Mouse (Mus musculus): ENCODE data around the gene Zswim1.
A peak's percentile ranks its signal among the peaks of the same experiment; 100 is the strongest.
"Not testable (repeated sequence)": the region's sequence is repeated elsewhere in the genome, so short reads cannot be mapped to it uniquely, and the experiment has no call there.

Gene Zswim1

DNA sequence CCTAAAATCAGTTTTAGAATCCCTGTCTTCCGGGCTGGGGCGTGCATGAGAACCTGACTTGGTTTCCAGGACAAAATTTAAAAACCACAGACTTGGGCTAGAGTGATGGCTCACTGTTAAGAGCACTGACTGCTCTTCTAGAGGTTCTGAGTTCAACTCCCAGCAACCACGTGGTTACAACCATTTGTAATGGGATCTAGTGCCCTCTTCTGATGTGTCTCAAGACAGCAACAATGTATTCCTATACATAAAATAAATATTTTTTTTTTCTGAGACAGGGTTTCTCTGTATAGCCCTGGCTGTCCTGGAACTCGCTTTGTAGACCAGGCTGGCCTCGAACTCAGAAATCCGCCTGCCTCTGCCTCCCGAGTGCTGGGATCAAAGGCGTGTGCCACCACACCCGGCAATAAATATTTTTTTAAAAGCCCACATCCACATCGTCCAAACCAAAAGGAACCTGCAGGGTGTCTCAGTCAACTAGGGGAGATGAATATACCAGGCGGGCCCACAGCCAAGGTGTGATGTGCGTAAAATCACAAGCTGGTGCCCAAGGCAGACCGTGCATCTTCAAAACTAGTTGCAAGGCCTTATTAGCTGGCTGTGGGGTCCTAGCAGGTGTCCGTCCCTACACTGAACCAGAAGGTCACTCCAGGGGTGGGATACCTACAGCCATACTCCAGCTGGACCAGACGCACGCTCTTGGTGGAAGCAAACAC is 9.7 kb downstream of the Zswim1 start:
- DNase-seq = peak; percentile 84

GRCm38 (mm10) chr2:164832748-164833301 is 10.3 kb downstream of the Zswim1 start, which contains the start of gene Ctsa:
TSS of gene Ctsa (plus strand) at chr2:164832873.
- peak; percentile 98 for DNase-seq

DNA sequence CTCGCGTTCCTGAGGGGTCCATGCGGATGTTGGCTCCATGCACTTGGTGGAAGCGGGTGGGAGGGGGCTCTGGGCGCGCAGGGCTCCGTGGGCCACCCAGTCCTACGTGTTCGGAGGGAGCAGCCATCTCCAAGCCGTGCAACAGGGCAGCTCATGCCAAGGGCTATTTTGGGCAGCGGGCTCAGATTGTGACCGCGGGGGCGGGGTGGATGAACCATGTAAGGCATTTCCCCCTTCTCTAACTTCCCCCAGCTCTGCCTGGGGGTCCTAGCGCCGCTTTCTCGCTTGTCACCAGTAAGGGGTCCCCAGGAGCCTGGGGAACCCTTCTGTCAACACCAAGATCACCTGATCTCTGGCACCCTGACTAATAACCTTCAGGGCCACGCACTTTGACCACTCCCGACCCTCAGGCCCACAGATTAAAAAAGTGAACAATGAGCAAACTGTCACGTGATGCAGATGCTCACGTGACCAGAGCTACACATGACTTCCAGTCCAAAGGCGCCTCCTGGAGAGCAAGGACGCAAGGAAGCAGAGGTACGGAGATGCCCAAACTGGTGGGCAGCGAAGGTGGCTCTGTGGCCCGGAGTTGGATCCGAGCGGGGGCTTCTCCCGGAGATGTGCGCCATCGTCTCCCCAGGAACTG is 11.0 kb downstream of the Zswim1 start, which contains the start of gene Neurl2:
Gene Neurl2, minus strand, starts transcription at position 143 of the 646 bp plus-strand sequence.
- DNase-seq = peak; percentile 99

DNA sequence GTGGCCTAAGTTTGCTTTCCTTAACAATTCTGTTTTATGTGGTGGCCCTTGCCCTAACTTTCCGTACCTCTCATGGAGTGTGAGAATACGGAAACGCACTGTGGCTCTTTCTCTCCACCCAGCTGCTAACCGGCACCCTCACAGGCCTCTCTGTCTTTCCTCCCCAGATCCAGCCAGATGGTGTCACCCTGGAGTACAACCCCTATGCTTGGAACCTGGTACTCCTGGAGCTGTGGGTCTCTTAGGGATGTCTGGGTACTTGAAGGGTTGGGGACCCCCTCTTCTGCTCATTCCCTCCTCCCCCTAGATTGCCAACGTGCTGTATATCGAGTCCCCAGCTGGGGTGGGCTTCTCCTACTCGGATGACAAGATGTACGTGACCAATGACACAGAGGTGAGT is 12.0 kb downstream of the Zswim1 start:
- peak; percentile 95 for DNase-seq

- peak; percentile 91 for DNase-seq
Measured at GRCm38 (mm10) chr2:164835164-164835563, 12.7 kb downstream of the Zswim1 start.

- no peak for DNase-seq
Measured at GRCm38 (mm10) chr2:164845782-164846181, 23.3 kb downstream of the Zswim1 start.

DNA sequence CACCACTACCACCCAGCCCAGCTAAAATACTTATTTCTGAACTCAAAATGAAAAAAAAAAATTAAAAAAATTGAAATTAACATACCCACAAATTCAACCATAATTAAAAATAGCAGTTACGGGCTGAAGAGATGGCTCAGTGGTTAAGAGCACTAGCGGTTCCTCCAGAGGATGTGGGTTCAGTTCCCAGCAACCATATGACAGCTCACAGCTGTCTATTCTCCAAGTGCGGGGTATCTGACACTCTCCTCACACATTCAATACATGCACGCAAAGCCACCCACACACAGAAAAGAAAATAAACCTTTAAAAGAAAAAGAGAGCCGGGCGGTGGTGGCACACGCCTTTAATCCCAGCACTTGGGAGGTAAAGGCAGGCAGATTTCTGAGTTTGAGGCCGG is 27.6 kb downstream of the Zswim1 start:
- DNase-seq = no peak

DNA sequence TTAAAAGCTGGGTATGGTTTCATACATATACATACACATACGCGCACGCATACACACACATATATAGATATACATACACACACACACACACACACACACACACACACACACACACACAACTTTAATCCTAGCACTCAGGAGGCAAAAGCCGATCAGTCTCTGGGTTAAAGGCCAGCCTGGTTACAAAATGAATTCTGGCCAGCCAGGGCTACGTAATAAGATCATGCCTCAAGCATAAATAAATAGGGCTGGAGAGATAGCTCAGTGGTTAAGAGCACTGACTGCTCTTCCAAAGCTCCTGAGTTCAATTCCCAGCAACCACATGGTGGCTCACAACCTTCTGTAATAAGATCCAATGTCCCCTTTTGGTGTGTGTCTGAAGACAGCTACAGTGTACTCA is 33.1 kb downstream of the Zswim1 start:
- DNase-seq = not testable (repeated sequence)

DNA sequence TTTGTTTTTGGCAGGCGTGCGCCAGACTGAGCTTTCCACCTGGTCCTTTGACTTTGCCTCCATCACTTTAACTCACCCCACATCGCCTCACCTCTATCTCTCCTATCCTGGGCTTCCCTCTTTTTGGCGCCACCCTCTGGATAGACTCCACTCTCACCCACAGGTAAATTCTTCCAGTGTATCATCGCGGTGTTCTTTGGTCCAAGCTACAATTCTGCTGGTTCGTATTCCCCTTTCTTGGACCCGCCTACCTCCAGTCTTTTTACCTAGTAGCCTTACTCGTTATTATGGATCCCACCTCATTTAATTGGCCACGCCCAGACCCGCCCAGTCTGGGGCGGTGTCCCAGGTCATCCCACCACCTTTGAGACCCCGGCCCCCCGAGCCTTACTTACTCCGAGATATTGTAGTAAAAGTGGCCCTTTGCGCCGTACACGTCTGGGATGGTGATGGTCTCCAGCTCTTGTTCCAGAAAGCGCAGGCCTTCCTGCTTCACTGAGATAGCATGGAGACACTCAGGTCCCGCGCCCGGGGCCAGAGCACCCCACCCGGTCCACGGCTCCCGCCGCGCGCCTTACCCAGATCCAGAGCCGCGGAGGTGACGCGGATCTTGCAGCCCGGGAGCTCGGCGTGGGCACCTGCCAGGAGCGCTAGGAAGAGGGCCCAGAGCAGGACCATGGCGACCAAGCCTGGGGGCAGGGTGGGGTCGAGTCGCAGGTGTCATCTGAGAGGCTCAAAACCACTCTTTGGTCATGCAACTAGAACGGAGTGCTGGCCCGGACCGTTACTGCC is 34.0 kb downstream of the Zswim1 start:
- DNase-seq = peak; percentile 97

DNA sequence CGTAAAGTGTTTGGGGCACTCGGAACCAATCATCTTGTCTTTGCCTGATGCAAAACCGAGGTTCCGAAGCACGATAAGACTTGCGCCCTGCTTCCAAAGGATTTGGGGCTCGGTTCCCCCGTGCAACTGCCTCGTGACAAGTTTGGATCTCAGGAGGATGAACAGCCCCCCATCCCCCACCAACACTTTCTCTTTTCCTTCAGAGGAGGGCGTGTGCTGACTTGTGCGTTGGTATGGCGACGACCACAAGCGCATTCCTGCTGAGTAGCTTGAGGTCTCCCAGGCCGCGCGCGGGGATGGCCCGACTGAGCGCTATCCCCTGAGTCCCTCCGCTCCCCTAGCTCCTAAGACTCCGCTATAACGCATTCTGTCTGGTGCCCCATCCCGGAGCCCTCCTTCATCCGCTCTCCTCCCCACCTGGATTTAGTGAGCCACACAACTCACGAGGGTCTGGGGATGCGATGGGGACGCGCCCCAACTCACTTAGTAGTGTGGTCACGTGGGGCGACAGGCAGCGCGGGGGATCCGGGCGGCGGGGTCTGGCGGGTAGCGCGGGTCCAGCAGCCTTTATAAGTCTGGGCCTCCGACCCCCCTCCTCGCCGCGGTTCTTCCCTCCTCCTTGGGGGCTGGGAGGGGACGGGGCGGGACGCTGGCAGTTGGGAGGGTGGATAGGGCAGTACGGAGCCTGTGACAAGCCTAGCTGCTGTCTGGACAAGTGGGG is 34.8 kb downstream of the Zswim1 start, which contains the start of gene Pltp:
Gene Pltp, minus strand, starts transcription at position 611 of the 721 bp plus-strand sequence.
- peak; percentile 99 for DNase-seq

DNA sequence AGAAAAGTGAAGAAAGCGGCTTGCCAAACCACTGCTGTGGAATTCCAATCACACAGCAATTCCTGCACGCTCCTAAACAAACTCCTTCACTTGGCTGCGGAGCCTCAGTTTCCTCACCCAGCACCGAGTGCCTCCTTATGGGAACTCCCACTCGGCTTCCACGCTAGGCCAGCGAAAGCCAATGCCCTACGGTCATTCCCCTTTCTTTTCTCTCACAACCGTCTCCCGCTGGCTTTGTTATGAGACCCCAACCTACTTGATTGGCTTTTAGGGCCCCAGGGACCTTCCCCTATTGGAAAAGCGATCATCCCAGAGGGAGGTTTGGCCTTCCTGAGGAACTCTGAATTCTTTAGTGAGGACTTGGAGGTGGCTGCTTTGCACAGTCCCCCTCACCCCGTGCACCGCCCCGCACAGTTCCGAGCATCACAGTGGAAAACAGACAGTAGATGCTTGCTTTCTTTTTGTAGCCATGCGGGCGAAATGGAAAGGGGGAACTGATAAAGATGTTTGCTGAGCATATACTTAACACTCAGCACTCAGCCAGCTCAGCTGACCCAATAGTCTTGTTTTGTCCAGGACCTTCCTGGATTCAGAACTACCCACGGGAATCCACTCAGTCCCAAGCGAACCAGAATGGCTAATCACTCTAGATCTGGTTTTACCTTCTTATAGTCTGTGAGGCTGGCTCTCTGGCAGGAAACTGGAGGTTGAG is 35.5 kb downstream of the Zswim1 start:
- DNase-seq = peak; percentile 92

- peak; percentile 85 for DNase-seq
Measured at GRCm38 (mm10) chr2:164859155-164859554, 36.7 kb downstream of the Zswim1 start.

DNA sequence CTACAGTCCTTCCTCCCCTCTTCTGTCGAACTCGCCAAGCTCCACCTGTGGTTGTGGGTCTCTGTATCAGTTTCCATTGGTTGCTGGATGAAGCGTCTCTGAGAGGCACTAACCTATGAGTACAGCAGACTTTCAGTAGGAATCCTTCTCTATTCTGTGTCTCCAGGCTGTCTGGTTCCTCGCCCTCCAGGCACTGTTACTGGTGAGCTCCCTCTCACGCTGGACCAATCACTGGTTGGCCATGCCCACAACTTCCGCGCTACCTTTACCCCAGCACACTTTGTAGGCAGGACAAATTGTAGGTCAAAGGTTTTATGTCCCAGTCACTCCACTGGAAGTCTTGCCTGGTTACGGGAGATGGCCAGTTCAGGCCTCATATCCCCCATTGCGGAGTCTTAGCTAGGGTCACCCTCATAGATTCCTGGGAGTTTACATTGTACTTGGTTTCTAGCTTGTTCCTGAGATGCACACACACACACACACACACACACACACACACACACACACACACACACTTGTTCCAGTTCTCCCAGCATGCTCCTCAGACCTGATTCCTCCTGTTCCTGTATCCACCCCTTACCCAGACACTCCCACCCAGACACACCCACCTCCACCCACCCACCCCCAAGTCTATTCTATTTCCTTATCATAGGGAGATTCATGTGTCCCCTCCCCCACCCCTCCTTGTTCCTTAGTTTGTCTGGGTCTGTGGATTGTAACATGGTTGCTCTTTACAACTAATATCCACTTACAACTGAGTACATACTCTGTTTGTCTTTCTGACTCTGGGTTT is 37.4 kb downstream of the Zswim1 start:
- no peak for DNase-seq

DNA sequence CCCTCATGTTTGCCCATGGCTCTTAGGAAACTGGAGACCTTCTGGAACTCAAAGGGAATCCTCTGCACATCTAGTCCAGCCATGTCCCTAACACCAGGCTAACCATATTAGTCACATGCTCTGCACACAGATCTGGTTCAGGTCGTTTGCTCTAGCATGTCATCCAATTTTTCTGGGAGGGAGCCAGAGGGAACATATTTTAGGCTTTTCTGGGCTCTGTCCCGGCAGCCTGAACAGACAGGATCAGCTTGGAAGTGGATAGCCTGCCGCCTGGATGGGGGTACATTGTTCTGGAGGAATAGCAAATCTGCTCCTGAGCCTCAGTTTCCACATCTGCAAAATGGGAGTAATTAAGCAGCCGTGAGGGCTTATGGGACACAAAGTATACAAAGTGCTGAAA is 38.6 kb downstream of the Zswim1 start:
- DNase-seq = peak; percentile 89

DNA sequence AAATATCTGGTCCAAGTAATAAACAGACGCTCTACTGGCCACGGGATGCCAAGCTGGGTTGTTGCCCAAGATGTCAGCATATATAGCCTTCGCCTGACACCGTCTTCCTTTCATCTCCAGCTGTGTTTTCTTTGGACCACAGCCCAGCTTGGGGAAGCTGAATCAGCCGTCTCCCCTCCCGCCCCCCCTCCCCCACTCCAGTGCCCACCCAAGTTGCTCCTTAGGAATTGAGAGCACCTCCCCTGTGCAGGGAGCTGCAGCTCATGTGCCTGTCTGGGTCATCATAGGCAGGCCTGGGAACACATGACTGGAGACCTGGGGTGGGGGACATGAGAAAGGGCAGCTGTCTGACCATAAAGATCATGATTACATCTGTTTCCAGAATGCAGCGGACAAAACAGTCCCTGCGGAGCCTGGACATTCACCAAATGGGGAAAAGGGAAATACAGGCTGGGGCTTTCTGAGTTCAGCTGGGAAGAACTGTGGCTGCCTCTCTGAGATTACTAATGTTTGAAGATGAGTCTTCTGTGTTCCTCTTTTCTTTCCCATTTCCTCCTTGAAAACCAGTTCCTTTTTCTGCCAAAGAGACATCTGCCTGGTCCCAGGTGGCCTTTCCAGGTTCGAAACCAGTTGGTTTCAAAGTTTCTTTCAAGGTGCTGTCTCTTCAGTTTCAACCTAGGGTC is 39.8 kb downstream of the Zswim1 start:
- DNase-seq = peak; percentile 98

- peak; percentile 88 for DNase-seq
Measured at GRCm38 (mm10) chr2:164863411-164863810, 40.9 kb downstream of the Zswim1 start.

DNA sequence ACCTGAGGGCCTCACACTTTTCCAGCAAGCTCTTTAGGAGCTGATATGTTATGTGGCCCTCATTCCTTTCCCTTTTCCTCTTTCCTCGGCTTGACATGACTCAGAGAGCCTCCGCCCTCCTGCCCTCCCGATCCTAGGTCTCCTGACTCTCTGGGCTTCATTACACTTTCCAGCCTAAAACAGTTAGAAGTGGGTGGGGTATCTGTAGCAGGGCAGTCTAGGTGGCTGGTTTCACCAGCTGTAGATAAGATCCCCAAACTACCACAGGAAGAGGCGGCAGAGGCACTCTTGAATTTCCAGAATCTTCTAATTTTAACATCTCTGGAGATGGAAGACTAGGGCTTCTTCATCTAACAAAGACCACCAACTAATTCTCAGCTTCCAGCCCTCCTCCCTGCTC is 42.1 kb downstream of the Zswim1 start:
- peak; percentile 84 for DNase-seq

DNA sequence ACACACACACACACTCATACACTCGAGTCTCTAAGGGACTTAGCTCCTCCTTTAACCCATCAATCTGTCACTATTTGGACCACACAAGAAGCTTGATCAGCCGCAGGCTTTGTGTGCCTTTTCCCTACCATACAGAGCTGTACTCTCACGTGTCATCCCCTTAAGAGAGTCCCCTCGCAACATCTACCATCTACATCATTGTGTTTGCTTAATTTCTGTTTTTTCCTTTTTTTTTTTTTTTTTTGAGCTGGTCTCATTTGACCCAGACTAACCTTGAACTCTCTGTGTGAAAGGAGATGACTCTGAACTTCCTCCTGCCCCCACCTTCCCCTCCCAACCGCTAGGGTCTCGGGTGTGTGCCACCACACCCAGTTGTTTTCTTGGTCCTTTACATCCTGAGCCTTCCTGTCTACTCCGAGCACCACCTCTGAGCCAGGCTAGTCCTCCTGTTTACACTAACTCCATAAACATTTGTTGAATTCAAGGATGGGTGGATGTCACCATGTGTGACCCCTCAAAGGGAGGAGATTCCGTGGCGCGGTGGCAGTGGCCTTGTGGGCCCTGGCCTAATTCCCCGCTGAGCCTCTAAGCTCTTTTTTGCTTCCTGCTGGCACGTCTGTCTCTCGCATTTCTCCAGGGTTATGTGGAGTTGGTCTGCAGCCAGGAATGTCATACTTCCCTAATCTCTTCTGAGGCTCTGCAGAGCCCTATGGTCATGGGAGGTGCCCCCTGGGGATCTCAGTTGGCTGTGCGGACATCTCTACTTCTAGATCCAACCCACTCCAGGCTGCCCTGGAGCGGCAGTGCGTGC is 44.5 kb downstream of the Zswim1 start:
- peak; percentile 99 for DNase-seq

DNA sequence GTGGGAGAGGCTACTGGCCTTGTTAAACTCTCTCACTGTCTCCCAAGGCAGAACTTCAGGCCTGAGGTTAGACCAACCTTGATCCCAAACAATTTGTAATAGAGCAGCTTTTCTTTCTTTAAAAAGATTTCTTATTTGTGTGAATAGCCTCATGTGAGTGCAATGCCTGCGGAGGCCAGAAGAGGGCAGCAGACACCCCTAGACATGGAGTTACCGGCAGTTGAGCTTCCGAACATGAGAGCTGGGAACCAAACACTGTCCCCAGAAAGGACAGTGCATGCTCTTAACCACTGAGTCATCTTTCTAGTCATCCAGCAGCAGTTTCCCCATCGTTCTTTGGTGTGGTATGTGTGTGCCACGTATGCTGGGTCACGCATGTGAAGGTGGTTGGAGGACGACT is 45.1 kb downstream of the Zswim1 start:
- no peak for DNase-seq

All from heart, adult 11 months (tissue).